Mouse (Mus musculus): Measurements from ENCODE around the gene Zfp846. TPM values are rescaled to one million over a fixed set of nuclear protein-coding genes. Genes with fewer than 3 reads are reported as not detected.

Zfp846 gene
- total and polyA plus RNA-seq, 3 experiments, result 10.2 to 11.2 TPM; not detected in 1

GRCm38 (mm10) chr9:20636790-20637189 is 55.7 kb downstream of the Zfp846 start:
- no peaks in the 10 kb centered on the region for H3K27me3 ChIP-seq (ENCODE audit: control insufficient read depth in 1 of 2, insufficient read depth in 2 of 2, low read length in 2 of 2)
- TF ChIP-seq POLR2AphosphoS5 (IDR thresholded peaks at IDR 0.05; ENCODE audit: borderline replicate concordance, low read depth, low read length) (0 out of 2 replicates have a peak, but pooled peaks have one; percentile 71), MXI1 (IDR thresholded peaks at IDR 0.05; ENCODE audit: low read depth, low read length) (no peak), POLR2AphosphoS2 (IDR thresholded peaks at IDR 0.05; ENCODE audit: low read length) (peak; percentile 80), POLR2A (IDR thresholded peaks at IDR 0.05; ENCODE audit: control insufficient read depth in 1 of 2, insufficient read depth in 1 of 2, low read depth in 1 of 2, low read length in 2 of 2, poor library complexity in 1 of 2) (peak in 1 of 2 experiments; percentile 44; a peak in 1 of 4 replicates)
- no peak overlapping the region for H3K4me3 ChIP-seq (ENCODE audit: control insufficient read depth in 1 of 2, insufficient read depth in 1 of 2, low read depth in 2 of 2, low read length in 2 of 2)
- no peak for DNase-seq (ENCODE audit: low read depth, low spot score)
- no peak overlapping the region for H3K9ac ChIP-seq (ENCODE audit: control insufficient read depth, low read depth, low read length, poor library complexity, severe bottlenecking)
- H3K79me2 ChIP-seq (ENCODE audit: control insufficient read depth, insufficient read depth, low read length, poor library complexity), result peaks cover 18% of the 10 kb centered on the region
- H3K9me3 ChIP-seq (replicated peaks; ENCODE audit: insufficient read depth, low read length), result no peaks in the 10 kb centered on the region
- no peak overlapping the region for H3K27ac ChIP-seq (ENCODE audit: control insufficient read depth, low read depth, low read length)
- peaks cover 0 to 6% of the 10 kb centered on the region in 2 experiments; a peak in 2 of 4 replicates for H3K4me1 ChIP-seq (ENCODE audit: control insufficient read depth in 1 of 2, insufficient read depth in 2 of 2, low read length in 2 of 2)
- H3K36me3 ChIP-seq (ENCODE audit: control insufficient read depth in 1 of 2, insufficient read depth in 2 of 2, low read length in 2 of 2), result peaks cover 12 to 14% of the 10 kb centered on the region in 2 experiments

DNA sequence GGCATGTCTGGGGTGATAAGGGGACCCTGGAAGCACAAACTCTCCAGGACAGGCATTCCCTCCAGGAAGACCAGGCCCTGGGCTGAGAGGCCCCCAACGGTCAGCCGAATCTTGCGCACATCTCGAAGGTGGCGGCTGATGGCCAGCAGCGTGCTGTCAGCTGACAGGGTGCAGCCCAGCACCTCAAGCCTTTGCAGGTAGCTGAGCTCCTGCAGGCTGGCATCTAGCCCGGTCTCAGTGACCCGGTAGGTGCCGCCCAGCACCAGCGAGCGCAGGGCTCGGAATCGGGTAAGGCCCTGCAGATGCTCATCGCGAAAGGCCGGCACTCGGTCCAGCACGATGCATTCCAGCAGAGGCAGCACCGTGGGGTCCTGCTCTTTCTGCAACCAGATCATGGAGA is 57.5 kb downstream of the Zfp846 start:
- H3K9me3 ChIP-seq (replicated peaks; ENCODE audit: insufficient read depth, low read length), result no peaks in the 10 kb centered on the region
- H3K4me1 ChIP-seq (ENCODE audit: control insufficient read depth in 1 of 2, insufficient read depth in 2 of 2, low read length in 2 of 2), result peaks cover 0 to 11% of the 10 kb centered on the region in 2 experiments; a peak in 3 of 4 replicates
- peaks cover 36% of the 10 kb centered on the region for H3K79me2 ChIP-seq (ENCODE audit: control insufficient read depth, insufficient read depth, low read length, poor library complexity)
- H3K27me3 ChIP-seq (ENCODE audit: control insufficient read depth in 1 of 2, insufficient read depth in 2 of 2, low read length in 2 of 2), result no peaks in the 10 kb centered on the region
- no peak overlapping the region for H3K27ac ChIP-seq (ENCODE audit: control insufficient read depth, low read depth, low read length)
- no peak overlapping the region for H3K4me3 ChIP-seq (ENCODE audit: control insufficient read depth in 1 of 2, insufficient read depth in 1 of 2, low read depth in 2 of 2, low read length in 2 of 2)
- TF ChIP-seq MYC (IDR thresholded peaks at IDR 0.05; ENCODE audit: low read depth, low read length) (no peak), ZC3H11A (IDR thresholded peaks at IDR 0.05; ENCODE audit: low read depth, low read length) (no peak), TCF12 (IDR thresholded peaks at IDR 0.05; ENCODE audit: low read depth, low read length) (no peak), MYB (IDR thresholded peaks at IDR 0.05; ENCODE audit: low read depth, low read length) (no peak), MXI1 (IDR thresholded peaks at IDR 0.05; ENCODE audit: low read depth, low read length) (no peak), JUND (IDR thresholded peaks at IDR 0.05; ENCODE audit: low read depth, low read length) (no peak)
- peaks cover 12 to 15% of the 10 kb centered on the region in 2 experiments for H3K36me3 ChIP-seq (ENCODE audit: control insufficient read depth in 1 of 2, insufficient read depth in 2 of 2, low read length in 2 of 2)
- no peak overlapping the region for H3K9ac ChIP-seq (ENCODE audit: control insufficient read depth, low read depth, low read length, poor library complexity, severe bottlenecking)
- DNase-seq (ENCODE audit: low read depth, low spot score), result no peak

DNA sequence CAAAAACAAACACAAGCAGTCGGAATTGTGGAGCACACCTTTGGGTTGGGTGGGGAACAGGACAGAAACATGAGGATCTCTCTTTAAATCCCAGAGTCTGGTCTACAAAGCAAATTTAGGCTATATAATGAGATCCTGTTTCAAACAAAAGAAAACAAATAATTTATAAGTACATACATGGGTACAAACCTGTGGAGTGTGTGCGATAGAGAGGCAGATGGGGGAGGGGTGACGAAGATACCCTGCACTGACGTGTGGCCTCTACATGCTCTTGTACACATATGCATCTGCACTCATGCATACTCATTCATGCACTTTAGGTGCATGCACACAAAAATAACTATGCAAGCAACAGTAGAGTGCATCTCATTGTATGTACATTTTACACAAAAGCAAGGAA is 58.4 kb downstream of the Zfp846 start:
- Histone ChIP-seq H3K36me3 (ENCODE audit: control insufficient read depth in 1 of 2, insufficient read depth in 2 of 2, low read length in 2 of 2) (peaks cover 12 to 15% of the 10 kb centered on the region in 2 experiments), H3K27ac (ENCODE audit: control insufficient read depth, low read depth, low read length) (no peak overlapping the region), H3K9me3 (replicated peaks; ENCODE audit: insufficient read depth, low read length) (no peaks in the 10 kb centered on the region), H3K4me3 (ENCODE audit: control insufficient read depth in 1 of 2, insufficient read depth in 1 of 2, low read depth in 2 of 2, low read length in 2 of 2) (no peak overlapping the region), H3K79me2 (ENCODE audit: control insufficient read depth, insufficient read depth, low read length, poor library complexity) (peaks cover 45% of the 10 kb centered on the region), H3K27me3 (ENCODE audit: control insufficient read depth in 1 of 2, insufficient read depth in 2 of 2, low read length in 2 of 2) (no peaks in the 10 kb centered on the region), H3K4me1 (ENCODE audit: control insufficient read depth in 1 of 2, insufficient read depth in 2 of 2, low read length in 2 of 2) (peaks cover 0 to 11% of the 10 kb centered on the region in 2 experiments; a peak in 3 of 4 replicates), H3K9ac (ENCODE audit: control insufficient read depth, low read depth, low read length, poor library complexity, severe bottlenecking) (no peak overlapping the region)
- TF ChIP-seq TCF12 (IDR thresholded peaks at IDR 0.05; ENCODE audit: low read depth, low read length) (no peak), CTCF (IDR thresholded peaks at IDR 0.05 in 2 of 3, conservative IDR thresholded peaks at IDR 0.05 in 1 of 3; ENCODE audit: control insufficient read depth in 1 of 3, insufficient read depth in 1 of 3, low read depth in 2 of 3, low read length in 3 of 3, poor library complexity in 1 of 3, severe bottlenecking in 1 of 3) (no peak), MYC (IDR thresholded peaks at IDR 0.05; ENCODE audit: low read depth, low read length) (no peak), SIN3A (IDR thresholded peaks at IDR 0.05; ENCODE audit: low read length) (no peak), POLR2AphosphoS2 (IDR thresholded peaks at IDR 0.05; ENCODE audit: low read length) (no peak), ELF1 (IDR thresholded peaks at IDR 0.05; ENCODE audit: low read depth, low read length) (no peak), CHD1 (IDR thresholded peaks at IDR 0.05; ENCODE audit: low read depth, low read length) (no peak), TAL1 (IDR thresholded peaks at IDR 0.05; ENCODE audit: low read length) (no peak), POLR2AphosphoS5 (IDR thresholded peaks at IDR 0.05; ENCODE audit: borderline replicate concordance, low read depth, low read length) (0 out of 2 replicates have a peak, but pooled peaks have one; percentile 33), NELFE (IDR thresholded peaks at IDR 0.05; ENCODE audit: low read depth, low read length) (0 out of 2 replicates have a peak, but pooled peaks have one; percentile 4)
- DNase-seq (ENCODE audit: low read depth, low spot score), result no peak
